Mouse (Mus musculus) retina, embryonic 14.5 days (tissue): Measurements from ENCODE around the gene Vmac.
A peak's percentile ranks its signal among the peaks of the same experiment; 100 is the strongest.

Experiments
- DNase-seq: peaks from one replicate; pipeline ENCODE4 v3.0.0-alpha.2; 2015; ENCODE audit warnings: low spot score

The Vmac gene

DNA sequence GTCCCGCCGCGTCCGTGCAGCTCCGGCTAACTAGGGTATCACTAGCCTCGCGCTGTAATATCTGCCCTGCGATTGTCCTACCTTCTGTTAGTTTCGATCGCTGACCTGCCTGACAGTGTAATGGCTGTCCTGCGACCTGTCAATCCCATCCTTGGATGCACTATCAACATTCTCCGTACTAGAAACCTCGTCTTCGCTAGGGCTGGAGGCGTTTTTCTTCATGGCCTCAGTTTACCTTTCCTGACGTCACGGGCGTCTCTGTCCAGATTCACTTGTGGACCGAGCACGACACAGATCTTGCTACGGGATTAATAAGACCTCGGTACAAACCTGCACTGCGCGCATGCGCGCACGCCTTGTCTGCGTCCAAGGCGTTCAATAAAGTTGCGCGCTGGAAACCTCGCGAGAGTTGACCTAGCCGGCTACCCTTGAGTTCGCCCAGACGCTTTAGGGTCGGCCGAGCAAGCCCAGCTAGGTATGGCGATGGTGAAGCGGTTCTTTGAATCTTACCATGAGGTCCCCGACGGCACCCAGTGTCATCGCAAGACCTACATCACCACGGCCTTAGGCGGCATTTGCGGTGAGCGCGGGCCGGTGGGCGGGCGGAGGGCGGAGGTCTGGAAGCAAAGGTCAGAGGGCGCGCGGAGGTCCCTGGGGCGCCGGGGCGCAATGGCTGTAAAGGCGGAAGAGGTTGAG, at the start of gene Vmac, which contains the start of gene Ndufa11:
TSS of gene Vmac (minus strand) at position 660 of the 696 bp plus-strand sequence.
TSS of gene Ndufa11 (plus strand) at position 405 of the 696 bp plus-strand sequence.
- DNase-seq = peak; percentile 100

GRCm38 (mm10) chr17:56766631-56767405, 49.0 kb upstream of the Vmac start:
- DNase-seq = no peak

DNA sequence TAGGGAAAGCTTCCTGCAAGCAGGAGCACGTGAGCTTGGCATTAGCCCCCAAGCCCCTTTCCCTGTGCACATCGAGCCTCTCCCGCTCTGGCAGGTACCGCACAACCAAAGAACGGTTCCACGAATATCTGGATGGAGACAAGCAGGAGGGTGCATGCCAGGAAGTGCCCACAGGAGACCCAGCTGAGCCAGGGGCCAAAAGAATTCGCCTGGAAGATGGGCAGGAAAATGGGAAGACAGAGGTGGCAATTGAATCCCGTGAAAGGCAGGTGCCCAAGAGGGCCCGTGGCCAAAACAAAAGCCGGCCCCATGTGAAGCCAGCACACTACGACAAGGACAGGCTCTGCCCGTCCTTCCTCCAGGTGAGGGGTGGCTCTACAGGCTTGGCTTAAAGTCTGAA, 47.6 kb upstream of the Vmac start:
- DNase-seq = no peak

DNA sequence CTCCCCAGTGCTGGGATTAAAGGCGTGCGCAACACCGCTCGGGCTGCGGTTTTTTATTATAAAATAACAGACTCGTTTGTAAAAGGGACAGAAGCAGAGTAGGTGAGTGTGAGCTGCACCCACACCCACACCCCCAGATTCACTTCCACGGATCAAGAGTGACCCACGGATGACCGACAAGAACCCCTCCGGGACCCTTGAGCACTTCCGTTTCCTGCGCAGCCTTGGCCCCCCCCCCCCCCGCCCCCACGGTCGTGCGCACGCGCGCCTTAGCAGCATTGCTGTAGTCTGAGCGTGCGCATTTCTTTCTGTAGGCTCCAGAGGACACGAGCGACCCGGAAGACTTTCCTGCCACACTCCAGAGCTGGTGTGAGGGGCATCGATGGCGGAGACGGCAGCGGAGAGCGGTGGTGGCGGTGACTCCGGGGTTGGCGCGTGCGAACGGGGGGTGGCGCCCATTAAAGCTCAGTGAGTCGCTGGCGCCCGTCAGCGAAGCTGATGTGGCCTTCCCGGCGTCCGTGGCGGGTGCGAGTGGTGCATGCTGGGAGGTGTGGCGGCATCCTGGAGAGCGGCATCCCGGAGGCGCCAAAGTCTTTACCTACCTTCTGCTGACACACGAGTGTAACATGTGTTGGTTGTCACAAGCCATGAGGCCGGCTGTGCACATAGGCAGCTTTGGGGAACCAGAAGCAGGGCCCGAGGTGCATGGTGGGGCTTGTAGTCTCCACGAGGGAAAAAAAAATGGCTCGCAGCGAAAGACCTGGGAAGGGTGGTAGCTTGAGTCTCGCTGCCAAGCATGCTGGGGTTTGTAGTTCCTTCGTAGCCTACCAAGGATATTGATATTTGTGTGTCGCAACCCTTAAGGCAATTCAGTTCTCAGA, 46.9 kb upstream of the Vmac start, which contains the start of gene Dus3l:
TSS of gene Dus3l (plus strand) at position 284 of the 881 bp plus-strand sequence.
- DNase-seq = peak; percentile 89

GRCm38 (mm10) chr17:56763741-56764250, 46.0 kb upstream of the Vmac start:
- DNase-seq = no peak

GRCm38 (mm10) chr17:56762769-56763731, 45.2 kb upstream of the Vmac start:
- DNase-seq = peak; percentile 79

DNA sequence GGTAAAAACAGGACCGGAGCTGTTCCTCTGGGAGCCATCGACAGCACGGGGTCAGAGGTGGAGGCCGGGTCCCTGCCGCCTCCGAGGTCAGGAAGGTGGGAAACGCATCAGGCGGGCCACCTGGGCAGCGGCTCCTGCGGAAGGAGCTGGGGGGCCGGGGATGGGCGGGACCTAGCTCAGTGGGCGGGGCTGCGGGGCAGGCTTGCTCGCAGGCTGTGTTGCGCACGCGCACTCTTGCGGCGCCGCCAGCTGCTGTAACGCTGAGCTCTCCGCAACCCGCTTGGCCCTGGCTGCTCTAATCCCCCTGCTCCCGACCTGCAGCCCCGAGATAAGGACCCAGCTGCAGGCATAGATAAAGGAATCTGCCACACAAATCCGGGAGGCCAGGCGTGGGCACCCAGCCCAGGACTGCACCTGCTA, 44.2 kb upstream of the Vmac start:
- peak; percentile 95 for DNase-seq

GRCm38 (mm10) chr17:56761077-56761476, 43.3 kb upstream of the Vmac start:
- DNase-seq = no peak

- no peak for DNase-seq
Measured at GRCm38 (mm10) chr17:56759261-56759660, 41.4 kb upstream of the Vmac start.

GRCm38 (mm10) chr17:56758132-56758531, 40.3 kb upstream of the Vmac start:
- peak; percentile 65 for DNase-seq

DNA sequence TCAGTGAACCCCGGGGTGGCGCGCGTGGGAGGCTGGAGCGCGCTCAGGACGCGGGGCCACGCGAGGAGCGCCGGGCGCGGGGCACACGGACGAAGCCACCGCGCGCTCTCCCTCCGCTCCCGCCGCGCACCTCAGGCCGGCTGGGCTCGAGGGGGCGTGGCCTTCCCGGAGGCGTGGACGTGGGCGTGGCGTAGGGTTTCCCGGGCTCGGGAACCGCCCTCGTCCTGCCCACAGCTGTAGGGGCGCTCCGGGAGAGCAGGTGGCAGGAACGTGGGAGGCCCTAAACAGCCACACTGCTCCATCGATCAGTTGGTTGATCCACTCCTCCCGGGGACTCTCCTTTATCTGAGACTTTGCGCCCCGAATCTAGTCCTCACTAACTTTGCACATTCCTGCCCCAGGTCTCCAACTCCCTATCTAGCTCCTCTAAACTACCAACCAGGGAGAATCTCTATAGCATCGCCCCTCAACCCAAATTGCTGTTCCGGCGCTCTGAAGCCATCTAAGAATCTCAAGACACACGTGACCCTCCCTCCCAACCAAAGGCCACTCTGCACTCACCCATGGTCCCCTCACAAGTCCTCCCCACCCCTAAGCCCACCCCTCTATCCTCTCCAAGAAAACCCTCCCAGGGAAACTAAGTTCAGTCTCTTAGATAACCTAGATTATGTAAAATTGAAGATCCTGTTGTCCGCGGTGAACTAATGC, 39.7 kb upstream of the Vmac start, which contains the start of gene Nrtn:
TSS of gene Nrtn (minus strand) at position 115 of the 708 bp plus-strand sequence.
- DNase-seq = peak; percentile 86

GRCm38 (mm10) chr17:56756703-56757399, 39.0 kb upstream of the Vmac start:
- DNase-seq = no peak

DNA sequence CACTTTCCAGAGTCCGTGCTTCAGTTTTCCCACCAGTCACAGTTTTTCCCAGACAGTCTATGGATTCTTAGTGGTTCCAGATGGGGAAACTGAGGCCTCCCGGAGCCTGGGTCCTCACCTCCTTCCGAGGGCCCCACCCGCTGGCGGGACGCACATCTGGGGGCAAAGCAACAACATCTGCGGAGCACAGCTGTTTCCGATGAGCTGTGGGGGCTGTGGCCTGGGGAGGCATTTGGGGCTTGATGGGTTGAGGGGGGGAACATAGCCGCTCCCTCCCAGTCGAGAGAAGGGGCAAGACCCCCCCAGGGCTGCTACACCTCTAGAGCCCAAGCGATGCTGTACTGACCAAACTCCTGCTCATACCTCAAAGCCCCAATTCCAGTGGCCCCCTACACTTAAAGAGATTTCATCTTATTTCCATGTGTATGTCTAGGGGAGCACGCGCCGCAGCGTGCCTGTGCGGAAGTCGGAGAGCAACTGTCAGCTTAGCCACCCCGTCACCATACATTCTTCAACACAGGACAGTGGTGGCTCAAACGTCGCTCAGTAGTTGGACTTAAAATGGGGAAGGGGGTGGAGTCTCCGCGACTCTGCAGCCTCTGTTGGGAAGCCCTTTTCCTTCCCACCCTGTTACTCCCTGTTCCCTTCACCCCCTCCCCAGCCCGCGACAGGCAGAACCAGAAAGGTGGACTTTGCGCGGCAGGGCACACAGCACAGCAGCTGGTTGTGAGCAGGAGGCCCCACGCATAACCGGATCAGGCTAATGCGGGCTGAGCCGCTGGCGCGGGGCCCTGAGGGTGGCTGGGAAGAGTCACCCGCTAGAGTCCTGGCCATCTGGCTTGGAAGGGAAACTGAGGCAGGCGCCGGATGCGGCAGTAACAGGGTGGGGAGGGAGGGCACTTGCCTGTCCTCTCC, 36.7 kb upstream of the Vmac start:
- no peak for DNase-seq

DNA sequence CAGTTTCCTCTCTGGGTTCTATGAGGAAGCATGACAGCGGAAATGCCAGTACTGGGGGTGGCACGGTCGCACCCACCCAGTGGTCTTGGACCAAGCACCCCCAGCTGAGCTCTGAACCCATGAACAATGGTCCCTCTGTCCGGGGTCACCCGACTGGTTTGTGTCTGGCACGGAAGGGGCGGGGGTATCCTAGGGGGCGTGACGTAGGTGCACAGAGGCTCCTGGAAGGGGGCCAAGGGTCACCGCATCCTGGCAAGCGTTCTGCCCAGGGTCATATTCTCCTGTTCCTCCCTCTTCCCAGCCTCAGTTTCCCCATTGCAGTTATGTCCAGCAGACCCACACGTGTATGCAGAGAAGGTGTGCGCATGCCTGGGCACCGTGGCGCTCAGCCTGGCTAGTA, 35.6 kb upstream of the Vmac start:
- DNase-seq = no peak

GRCm38 (mm10) chr17:56751404-56752072, 33.7 kb upstream of the Vmac start:
- peak; percentile 63 for DNase-seq

DNA sequence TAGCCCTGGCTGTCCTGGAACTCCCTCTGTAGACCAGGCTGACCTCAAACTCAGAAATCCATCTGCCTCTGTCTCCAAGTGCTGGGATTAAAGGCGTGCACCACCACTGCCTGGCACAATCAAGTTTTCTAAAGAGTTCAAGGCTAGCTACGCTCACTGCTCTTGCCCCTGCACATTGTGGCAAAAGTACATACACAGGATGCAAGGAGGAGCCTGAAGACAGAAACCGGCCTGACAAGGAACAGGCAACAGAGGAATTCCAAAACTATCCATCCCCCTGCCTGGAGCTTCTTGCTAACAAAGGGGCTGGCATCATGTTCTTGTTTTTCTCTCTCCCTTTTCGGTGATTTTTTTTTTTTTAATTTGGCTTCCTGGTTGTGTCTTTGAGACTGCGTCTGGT, 26.4 kb upstream of the Vmac start:
- no peak for DNase-seq

GRCm38 (mm10) chr17:56740788-56741160, 23.0 kb upstream of the Vmac start:
- DNase-seq = no peak
